Mouse (Mus musculus) lung, postnatal 25 days (tissue): ENCODE measurements around the gene Hivep3.

Source experiments
- DNase-seq: peaks from one replicate; pipeline ENCODE4 v3.0.0; 2022; ENCODE audit warnings: low spot score

Hivep3 gene

GRCm38 (mm10) chr4:119733184-119733880, at the start of gene Hivep3:
Gene Hivep3 (plus strand): TSS chr4:119733784.
- peak; percentile 100 for DNase-seq

- DNase-seq: no peak
Observed at GRCm38 (mm10) chr4:119685746-119686145, 47.8 kb upstream of the Hivep3 start.

DNA sequence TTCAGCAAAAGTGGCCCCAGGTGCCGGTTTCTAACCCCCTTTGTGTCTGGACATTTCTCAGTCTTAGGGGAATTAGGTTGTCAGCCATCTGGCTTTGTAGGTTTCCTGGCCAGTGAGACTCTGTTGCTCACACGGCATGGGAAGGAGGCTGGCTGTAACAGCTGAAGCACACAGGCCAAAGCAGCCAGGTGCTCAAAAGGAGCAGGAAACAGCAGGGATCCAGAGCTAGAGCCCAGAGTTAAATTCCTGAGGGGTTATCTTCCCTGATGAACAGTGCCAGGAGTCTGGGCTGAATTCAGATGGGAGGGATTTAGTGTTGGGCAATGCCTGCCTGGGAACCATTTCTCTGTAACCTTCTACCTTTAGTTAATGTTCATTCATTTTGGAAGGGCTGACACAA, 35.2 kb upstream of the Hivep3 start:
- DNase-seq: no peak

- no peak for DNase-seq
Observed at GRCm38 (mm10) chr4:119701269-119701954, 32.2 kb upstream of the Hivep3 start.

DNA sequence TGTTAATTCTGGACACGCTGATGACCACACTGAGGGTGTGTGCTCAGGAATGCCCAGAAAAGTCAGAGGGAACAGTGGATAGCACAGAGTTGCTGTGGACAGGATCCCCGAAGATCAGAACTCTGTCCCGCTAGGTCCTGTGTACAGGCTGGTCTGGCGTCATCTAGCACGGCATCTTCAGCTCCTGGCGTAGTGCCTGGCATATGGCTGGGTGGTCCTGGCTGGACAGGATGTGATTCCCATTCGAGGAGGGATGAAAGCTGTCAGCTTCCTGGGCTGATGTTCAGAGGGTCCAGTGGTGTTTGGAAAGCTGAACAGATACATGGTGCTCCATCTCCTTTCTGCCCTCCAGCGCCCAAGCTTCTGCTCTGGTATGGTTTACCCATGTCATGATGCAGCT, 29.6 kb upstream of the Hivep3 start:
- DNase-seq: no peak

DNA sequence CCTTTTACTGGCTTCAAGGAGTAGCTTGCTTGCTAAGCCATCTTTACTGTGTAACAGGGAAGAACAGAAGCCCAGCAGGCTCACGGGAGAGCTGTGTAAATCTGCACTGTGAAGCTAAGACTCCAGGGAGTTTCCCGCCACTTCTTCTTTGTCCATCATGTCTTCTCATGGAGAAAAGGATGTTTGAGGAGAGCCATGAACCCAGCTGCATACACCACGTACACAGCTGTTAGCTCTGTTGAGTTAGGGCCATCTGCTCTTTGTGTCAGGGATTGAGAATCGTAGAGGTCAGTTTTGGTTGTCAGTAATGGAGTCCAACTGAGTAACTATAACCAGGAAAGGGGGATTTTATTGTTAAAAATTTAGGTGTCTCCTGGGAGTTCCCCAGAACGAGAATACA, 26.3 kb upstream of the Hivep3 start:
- DNase-seq: no peak

DNA sequence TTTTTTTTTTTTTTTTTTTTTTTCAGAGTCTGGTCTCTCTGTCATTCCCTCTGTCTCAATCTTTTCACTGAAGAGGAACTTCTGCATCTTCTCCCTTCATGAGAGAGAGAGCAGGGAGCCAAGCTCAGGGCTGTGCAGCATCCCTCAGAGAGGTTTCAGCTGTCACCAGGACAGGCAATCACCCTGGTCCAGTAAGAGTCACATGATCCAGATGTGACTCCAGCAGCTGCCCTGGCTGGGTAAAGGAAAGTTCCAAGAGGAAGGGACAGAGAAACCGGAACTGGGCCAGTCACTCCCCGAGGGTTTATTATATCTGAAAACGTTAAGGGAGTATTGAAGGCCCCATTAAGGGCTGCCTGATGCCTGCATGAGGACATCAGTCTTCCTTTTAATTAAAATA, 25.8 kb upstream of the Hivep3 start:
- DNase-seq: no peak

GRCm38 (mm10) chr4:119710208-119710607, 23.4 kb upstream of the Hivep3 start:
- no peak for DNase-seq

DNA sequence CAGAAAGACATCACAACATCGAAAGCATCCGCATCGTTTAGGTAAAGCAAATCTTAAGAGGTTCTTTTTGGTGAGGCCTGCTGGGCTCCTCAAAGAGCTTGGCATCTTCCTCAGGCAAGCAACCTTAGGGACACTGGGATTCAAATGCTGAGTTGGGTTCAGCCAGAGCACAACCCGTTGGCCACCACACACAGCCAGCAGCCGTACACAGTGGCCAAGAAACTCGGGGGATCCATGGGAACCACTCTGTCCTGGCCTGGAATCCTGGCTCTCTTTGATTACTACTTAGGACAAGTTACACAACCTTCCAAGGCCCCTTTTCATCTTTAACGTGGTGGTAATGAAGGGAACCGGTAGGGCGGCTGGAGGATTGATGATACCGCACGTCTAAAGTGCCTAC, 16.1 kb upstream of the Hivep3 start:
- DNase-seq: peak; percentile 12

DNA sequence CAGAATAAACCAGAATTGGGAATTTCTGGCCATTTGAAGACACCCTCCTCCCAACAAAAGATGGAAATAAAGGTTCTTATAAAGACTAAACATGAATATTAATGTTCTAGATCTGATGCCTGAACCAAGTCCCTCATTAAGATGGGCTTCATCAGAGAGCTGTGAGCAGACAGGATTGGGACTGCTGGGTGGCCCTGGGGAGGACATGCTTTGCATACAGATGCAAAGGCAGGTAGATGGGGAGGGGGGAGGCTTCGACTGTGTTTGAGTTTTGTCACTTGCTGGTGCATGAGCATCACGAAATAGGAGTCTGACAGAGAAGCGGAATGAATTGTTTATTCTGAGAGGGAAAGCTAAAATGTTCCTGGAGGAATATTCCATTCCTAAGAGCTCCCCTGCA, 12.1 kb upstream of the Hivep3 start:
- DNase-seq: no peak

DNA sequence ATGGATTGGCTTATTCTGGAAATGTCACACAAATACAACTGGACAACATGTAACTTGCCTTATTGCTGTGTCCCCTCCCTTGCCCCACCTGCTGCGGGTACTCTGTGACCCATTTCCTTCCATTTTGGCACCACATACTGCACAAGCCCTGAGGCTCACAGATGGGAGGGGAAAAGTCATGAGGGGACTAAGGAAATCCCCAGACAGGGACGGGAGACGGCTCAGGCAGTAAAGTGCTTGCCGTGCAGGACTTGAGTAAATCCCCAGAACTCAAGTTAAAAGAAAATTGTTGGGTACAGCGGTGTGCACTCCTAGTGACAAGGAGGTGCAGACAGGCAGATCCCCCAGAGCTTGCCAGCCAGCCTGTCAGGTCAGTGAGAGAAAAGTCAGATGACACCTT, 7.5 kb upstream of the Hivep3 start:
- no peak for DNase-seq

DNA sequence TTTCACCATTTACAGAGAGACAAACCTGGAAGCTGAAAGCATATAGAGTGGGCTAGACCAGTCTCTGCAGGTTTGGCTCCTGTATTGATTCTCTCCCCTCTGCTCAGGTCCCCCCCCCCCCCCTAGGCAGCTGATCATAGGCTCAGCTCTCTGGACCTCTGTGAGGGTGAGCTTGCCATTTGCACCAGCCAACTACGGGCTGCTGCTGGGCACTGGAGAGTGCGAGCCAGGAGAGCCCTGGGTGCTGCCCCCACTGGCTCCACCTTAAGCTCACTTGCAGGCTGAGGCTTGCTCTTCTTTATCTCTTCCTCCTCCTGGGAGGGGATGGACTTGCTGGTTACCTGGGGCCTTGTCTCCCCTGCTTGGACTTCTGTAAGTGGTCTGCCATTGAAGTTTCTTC, 5.7 kb upstream of the Hivep3 start:
- DNase-seq: no peak

DNA sequence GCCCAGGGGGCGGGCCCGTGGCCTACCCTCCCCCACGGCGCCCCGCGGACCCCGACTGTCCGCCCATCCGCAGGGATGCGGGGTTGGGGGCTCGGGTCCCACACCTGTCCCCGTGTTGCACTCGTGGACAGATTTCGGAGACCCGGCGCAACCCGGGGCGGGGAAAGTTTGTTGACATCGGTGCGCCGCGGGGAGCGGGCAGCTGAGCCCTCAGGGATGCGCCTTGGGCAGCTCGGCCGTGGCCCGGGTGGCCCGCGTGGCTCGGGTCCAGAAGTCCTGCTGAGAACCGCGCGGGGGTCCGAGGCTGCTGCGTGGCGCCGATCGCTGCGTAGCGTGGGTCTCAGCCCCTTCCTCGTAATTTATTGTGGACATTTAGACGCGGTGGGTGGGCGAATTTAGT, 358 bp downstream of the Hivep3 start:
- DNase-seq: no peak

GRCm38 (mm10) chr4:119734352-119734751, 768 bp downstream of the Hivep3 start:
- no peak for DNase-seq

- peak; percentile 62 for DNase-seq
Observed at GRCm38 (mm10) chr4:119738641-119739040, 5.1 kb downstream of the Hivep3 start.

DNA sequence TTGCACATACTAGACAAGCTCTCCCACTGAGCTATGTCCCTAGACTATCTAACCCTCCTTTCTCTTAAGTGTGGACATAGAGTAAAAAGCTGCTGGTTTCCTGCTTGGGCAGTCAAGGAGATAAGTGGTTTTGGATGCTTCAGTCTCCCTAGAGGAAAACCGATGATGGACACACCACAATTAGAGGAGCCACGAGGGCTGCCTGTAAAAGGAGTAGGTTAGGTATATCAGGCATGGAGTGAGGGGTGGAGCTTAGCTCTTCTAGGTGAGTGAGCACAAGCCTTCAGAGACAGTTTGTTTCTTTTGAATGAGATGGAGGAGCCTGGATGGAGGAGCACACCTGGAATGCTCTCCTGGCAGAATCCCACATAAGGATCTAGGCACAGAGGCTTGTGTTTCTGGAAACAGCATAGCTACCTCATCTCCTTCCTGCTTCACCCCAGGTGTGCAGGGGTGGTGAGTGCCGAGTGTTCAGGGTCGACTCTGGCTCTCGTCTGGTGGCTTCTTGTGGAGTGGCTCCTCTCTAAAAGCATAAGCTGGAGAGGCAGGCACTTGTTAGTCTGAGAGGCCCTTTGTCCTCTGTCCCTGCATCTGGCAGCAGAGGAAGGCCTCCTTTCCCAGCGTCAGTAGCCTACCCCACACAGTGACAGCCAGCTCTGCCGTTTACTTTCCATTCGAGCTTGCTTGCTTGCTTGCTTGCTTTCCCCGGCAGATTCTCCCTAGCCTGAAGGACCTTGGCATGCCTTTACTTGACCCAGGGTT, 5.9 kb downstream of the Hivep3 start:
- no peak for DNase-seq

DNA sequence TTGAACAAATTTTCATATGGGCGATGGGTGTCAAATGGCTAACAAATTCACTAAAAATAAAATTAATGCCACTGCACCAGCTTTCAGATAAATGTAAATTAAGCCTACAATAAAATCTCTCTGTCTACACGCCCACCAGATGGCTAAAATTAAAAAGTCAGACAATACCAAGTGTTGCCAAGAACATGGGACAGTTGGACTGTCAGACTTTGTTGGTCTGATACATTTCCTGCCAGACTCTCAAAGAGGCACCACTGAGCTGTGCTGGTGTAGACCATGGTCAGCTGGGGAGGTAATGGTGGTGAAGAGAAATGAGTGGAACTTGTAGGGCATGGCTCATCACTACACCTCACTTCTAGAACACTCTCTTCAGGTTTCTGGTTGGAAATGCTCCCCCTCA, 14.8 kb downstream of the Hivep3 start:
- no peak for DNase-seq

- DNase-seq: no peak
Observed at GRCm38 (mm10) chr4:119750157-119750556, 16.6 kb downstream of the Hivep3 start.

- no peak for DNase-seq
Observed at GRCm38 (mm10) chr4:119750681-119751211, 17.2 kb downstream of the Hivep3 start.

GRCm38 (mm10) chr4:119751408-119752006, 17.9 kb downstream of the Hivep3 start:
- DNase-seq: peak; percentile 57

DNA sequence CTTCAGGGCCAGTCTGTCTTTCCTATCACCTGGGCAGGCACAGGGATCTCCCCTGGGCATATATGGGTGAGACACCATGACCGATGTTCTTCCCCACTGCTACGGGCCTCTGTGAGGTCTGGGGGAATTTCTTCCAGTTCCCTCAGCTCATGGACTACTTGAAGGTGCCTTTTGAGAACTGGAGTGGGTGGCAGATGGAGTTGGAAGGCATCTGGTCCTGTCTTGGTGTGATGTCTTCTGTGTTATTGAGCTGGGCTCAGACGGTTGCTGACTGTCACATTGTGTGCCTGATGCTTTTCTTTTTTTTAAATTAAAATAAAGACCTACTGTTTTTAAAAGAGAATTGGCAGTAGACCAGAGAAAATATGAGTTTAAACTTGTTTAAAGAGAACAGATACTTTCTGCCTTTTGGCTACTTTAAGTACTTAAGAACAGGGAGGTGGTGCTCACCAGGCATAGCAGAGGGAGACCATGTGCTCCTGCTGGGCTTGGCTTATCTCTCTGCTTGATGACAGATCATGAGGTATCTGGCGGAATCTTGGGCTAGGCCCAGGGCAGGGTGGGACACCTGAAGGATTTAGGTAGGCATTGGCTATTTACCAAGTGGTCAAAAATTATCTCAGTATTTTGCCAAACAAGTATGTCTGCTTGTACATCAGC, 26.1 kb downstream of the Hivep3 start:
- no peak for DNase-seq

DNA sequence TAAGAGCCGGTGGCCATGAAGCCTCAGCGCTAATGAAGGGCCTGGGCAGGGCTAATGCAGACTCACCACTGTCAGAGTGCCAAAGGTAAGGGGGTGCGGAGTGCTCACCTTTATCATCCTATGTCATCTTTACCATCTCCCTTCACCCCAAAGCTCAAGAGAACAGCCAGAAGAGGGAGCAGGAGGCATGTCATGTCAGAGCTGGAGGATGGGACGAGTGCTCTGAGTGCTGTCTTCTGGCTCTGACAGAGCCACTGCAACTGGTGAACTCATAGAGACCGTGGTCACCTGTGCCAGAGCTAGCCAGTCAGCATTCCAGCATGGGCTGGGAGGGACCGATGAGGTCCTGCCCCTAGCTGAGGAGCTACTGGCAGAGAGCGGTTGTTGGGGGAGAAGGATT, 27.2 kb downstream of the Hivep3 start:
- DNase-seq: no peak
